Mouse (Mus musculus): ENCODE results near the gene Scamp3. TPM values are rescaled to one million over a fixed set of nuclear protein-coding genes. Genes with fewer than 3 reads are reported as not detected.

Scamp3 gene
- total RNA-seq (2014; rRNA removed) (44.3 and 63.7 TPM in 2 replicates), polyA plus RNA-seq (2015; fragmentation: Nextera tagmentation; extraction: Ambion mirVana) (116 and 124 TPM in 2 replicates)

GRCm38 (mm10) chr3:89177242-89178106 is at the start of gene Scamp3:
Gene Scamp3, plus strand, starts transcription at chr3:89177473.
- H3K9ac ChIP-seq: peak within 1 kb of the TSS; percentile 70
- H3K4me3 ChIP-seq (ENCODE audit: low read depth, low read length): peak within 1 kb of the TSS; percentile 72
- peak within 1 kb of the TSS; percentile 78 for H3K4me2 ChIP-seq (ENCODE audit: low read depth)
- H3K27me3 ChIP-seq (ENCODE audit: insufficient read depth, low read length): no peaks in the 10 kb centered on the region
- WGBS: under 1% methylated on average over 43 of the region's 43 CpGs
- DNase-seq: peak; percentile 97
- peak; percentile 99 for ATAC-seq
- H3K27ac ChIP-seq (ENCODE audit: low read depth, low read length): peak within 1 kb of the TSS; percentile 64
- H3K4me1 ChIP-seq (ENCODE audit: insufficient read depth): peaks cover 8% of the 10 kb centered on the region
- H3K9me3 ChIP-seq (ENCODE audit: low read length): no peaks in the 10 kb centered on the region
- TF ChIP-seq CTCF (IDR thresholded peaks at IDR 0.05; ENCODE audit: low read depth): no peak
- H3K36me3 ChIP-seq (ENCODE audit: insufficient read depth): peaks cover 70% of the 10 kb centered on the region

GRCm38 (mm10) chr3:89129908-89130307 is 47.4 kb upstream of the Scamp3 start:
- TF ChIP-seq CTCF (IDR thresholded peaks at IDR 0.05; ENCODE audit: low read depth): no peak
- no peaks in the 10 kb centered on the region for H3K27me3 ChIP-seq (ENCODE audit: insufficient read depth, low read length)
- no peak for DNase-seq
- H3K9ac ChIP-seq: no peak overlapping the region
- H3K4me3 ChIP-seq (ENCODE audit: low read depth, low read length): no peak overlapping the region
- H3K9me3 ChIP-seq (ENCODE audit: low read length): no peaks in the 10 kb centered on the region
- no peak overlapping the region for H3K4me2 ChIP-seq (ENCODE audit: low read depth)
- no peaks in the 10 kb centered on the region for H3K4me1 ChIP-seq (ENCODE audit: insufficient read depth)
- no peak for ATAC-seq
- H3K36me3 ChIP-seq (ENCODE audit: insufficient read depth): no peaks in the 10 kb centered on the region
- WGBS: 91% methylated on average over 3 of the region's 3 CpGs
- no peak overlapping the region for H3K27ac ChIP-seq (ENCODE audit: low read depth, low read length)

DNA sequence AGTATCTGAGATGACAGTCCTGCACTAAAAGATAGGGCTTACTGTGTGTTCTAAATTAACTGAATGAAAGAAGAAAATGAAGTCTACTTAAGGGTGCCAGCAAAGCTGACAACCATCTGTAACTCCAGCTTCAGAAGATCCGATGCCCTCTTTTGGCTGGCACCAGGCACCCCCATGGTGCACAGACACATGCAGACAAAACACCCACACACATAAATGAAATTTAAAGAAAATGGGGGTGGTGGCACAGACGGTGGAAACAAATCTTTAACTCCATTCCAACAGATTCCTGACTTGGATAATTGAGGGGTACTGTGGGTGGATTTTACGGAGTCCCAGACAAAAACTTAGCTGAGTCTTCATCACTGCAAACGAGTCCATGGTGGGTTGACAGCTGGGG is 45.5 kb upstream of the Scamp3 start:
- Histone ChIP-seq H3K4me1 (ENCODE audit: insufficient read depth) (no peaks in the 10 kb centered on the region), H3K27me3 (ENCODE audit: insufficient read depth, low read length) (no peaks in the 10 kb centered on the region), H3K9me3 (ENCODE audit: low read length) (no peaks in the 10 kb centered on the region), H3K27ac (ENCODE audit: low read depth, low read length) (no peak overlapping the region), H3K36me3 (ENCODE audit: insufficient read depth) (no peaks in the 10 kb centered on the region), H3K4me3 (ENCODE audit: low read depth, low read length) (peak overlapping the region; percentile 28; the same call in 1 of the 2 replicates), H3K9ac (no peak overlapping the region), H3K4me2 (ENCODE audit: low read depth) (peak overlapping the region; percentile 60)
- no peak for TF ChIP-seq CTCF (IDR thresholded peaks at IDR 0.05; ENCODE audit: low read depth)
- peak; percentile 68 for ATAC-seq
- peak; percentile 53 for DNase-seq
- 21% methylated on average over 4 of the region's 4 CpGs for WGBS

DNA sequence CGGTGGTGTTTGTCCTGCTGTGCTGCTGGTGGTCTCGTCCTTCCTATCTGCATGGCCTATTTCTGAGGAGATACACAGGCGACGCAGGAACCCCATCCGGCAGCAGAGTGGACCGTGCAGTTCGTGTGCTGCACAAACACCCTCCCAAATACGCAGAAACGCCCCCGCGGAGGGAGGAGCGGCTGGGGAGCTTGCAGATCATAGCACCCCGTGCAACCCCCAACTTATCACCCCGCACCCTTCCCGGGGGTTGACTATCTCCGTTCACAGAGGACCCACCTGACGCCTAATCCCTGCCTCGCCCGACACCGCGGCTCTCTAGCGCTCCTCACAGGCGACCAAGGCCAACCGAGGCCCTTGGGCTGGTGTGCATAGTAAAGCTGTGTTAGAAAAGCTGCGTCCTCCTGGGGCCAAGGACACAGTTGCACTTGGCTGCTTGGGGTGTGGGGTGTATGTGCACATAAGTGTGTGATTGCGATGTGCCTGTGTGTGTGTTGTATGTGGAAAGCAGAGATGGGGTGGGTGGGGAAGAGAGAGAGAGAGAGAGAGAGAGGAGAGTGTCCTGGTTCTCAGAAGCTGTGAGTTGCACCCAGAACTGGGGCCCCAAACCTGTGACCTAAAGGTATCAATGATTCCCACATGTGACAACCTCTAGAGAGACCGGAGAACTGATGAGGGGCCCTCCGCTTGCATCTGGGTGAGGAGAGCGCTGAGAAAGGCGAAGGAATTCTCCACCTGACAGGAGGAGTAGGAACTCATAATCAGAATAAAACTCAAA is 44.8 kb upstream of the Scamp3 start:
- peak; percentile 64 for TF ChIP-seq CTCF (IDR thresholded peaks at IDR 0.05; ENCODE audit: low read depth)
- peak; percentile 81 for ATAC-seq

DNA sequence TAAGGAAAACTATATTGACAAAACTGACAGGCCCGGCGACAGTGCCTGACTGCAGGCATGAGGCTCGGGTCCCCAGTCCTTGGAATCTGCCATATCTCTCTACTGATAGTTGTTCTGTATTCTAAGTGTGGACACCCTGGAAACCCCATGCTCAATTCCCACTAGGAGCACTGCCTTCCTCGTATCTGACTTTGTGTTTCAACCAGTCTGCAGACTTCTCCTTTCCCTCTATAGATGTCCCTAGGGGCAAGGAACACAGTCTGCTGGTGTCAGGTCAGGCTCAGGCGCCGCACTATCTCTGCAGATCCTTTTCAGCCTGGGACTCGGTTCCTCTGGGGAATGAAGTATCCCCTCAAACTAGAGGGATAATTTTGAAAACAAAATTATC is 44.2 kb upstream of the Scamp3 start:
- DNase-seq (no peak), ATAC-seq (no peak)
- Histone ChIP-seq H3K27me3 (ENCODE audit: insufficient read depth, low read length) (no peaks in the 10 kb centered on the region), H3K27ac (ENCODE audit: low read depth, low read length) (no peak overlapping the region), H3K9ac (no peak overlapping the region), H3K4me1 (ENCODE audit: insufficient read depth) (no peaks in the 10 kb centered on the region), H3K4me2 (ENCODE audit: low read depth) (no peak overlapping the region), H3K36me3 (ENCODE audit: insufficient read depth) (no peaks in the 10 kb centered on the region), H3K9me3 (ENCODE audit: low read length) (no peaks in the 10 kb centered on the region), H3K4me3 (ENCODE audit: low read depth, low read length) (no peak overlapping the region)
- WGBS: 85% methylated on average over 7 of the region's 7 CpGs
- no peak for TF ChIP-seq CTCF (IDR thresholded peaks at IDR 0.05; ENCODE audit: low read depth)

More for the DNA sequence above, 44.8 kb upstream of the Scamp3 start:
- peak overlapping the region; percentile 60 for H3K4me2 ChIP-seq (ENCODE audit: low read depth)
- peak; percentile 47 for DNase-seq
- H3K4me3 ChIP-seq (ENCODE audit: low read depth, low read length): peak overlapping the region; percentile 28
- WGBS: 15% methylated on average over 29 of the region's 30 CpGs
- H3K36me3 ChIP-seq (ENCODE audit: insufficient read depth): no peaks in the 10 kb centered on the region
- no peaks in the 10 kb centered on the region for H3K9me3 ChIP-seq (ENCODE audit: low read length)
- no peaks in the 10 kb centered on the region for H3K27me3 ChIP-seq (ENCODE audit: insufficient read depth, low read length)
- H3K9ac ChIP-seq: peak overlapping the region; percentile 40
- H3K4me1 ChIP-seq (ENCODE audit: insufficient read depth): no peaks in the 10 kb centered on the region
- H3K27ac ChIP-seq (ENCODE audit: low read depth, low read length): no peak overlapping the region

- H3K9me3 ChIP-seq (ENCODE audit: low read length): no peaks in the 10 kb centered on the region
- no peak for ATAC-seq
- DNase-seq: no peak
- H3K27ac ChIP-seq (ENCODE audit: low read depth, low read length): no peak overlapping the region
- H3K4me2 ChIP-seq (ENCODE audit: low read depth): no peak overlapping the region
- H3K4me3 ChIP-seq (ENCODE audit: low read depth, low read length): no peak overlapping the region
- H3K36me3 ChIP-seq (ENCODE audit: insufficient read depth): no peaks in the 10 kb centered on the region
- H3K27me3 ChIP-seq (ENCODE audit: insufficient read depth, low read length): no peaks in the 10 kb centered on the region
- 95% methylated on average over 1 of the region's 1 CpGs for WGBS
- H3K4me1 ChIP-seq (ENCODE audit: insufficient read depth): no peaks in the 10 kb centered on the region
- TF ChIP-seq CTCF (IDR thresholded peaks at IDR 0.05; ENCODE audit: low read depth): no peak
- no peak overlapping the region for H3K9ac ChIP-seq
These were observed 43.5 kb upstream of the Scamp3 start for GRCm38 (mm10) chr3:89133752-89134151.

DNA sequence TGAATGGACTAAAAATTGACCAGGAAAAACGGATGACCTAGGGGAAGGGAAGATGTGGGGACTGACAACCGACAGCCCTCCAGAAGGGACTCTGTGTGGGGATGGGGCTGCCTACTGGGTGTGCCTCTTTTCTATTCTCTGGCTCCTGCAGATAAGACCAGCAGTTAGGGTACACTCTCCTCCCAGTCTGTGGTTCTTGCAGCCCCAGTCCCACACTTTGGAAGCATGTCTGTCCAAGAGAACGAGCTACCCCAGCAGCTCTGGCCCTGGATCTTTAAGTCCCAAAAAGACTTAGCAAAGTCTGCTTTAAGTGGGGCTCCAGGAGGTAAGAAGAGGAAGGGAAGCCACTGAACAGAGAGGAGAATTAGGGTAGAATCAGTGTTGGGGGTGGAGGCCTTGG is 41.3 kb upstream of the Scamp3 start, which contains the start of gene Pklr:
Pklr (plus strand) TSS at position 185 of the 400 bp plus-strand sequence.
- H3K4me2 ChIP-seq (ENCODE audit: low read depth): no peak within 1 kb of the TSS
- H3K9ac ChIP-seq: no peak within 1 kb of the TSS
- no peaks in the 10 kb centered on the region for H3K36me3 ChIP-seq (ENCODE audit: insufficient read depth)
- TF ChIP-seq CTCF (IDR thresholded peaks at IDR 0.05; ENCODE audit: low read depth): no peak
- no peak for ATAC-seq
- H3K27ac ChIP-seq (ENCODE audit: low read depth, low read length): no peak within 1 kb of the TSS
- no peaks in the 10 kb centered on the region for H3K4me1 ChIP-seq (ENCODE audit: insufficient read depth)
- H3K4me3 ChIP-seq (ENCODE audit: low read depth, low read length): no peak within 1 kb of the TSS
- H3K27me3 ChIP-seq (ENCODE audit: insufficient read depth, low read length): no peaks in the 10 kb centered on the region
- 54% methylated on average over 3 of the region's 3 CpGs for WGBS
- no peaks in the 10 kb centered on the region for H3K9me3 ChIP-seq (ENCODE audit: low read length)
- no peak for DNase-seq

Data from forebrain, postnatal 0 days (tissue).